Mouse (Mus musculus) left cerebral cortex, postnatal 25 days (tissue): ENCODE results near the gene Gfod2. TPM values are rescaled to one million over a fixed set of nuclear protein-coding genes. Genes with fewer than 3 reads are reported as not detected.

Source experiments
- DNase-seq, 2 experiments: peaks; one replicate each; pipeline ENCODE4 v3.0.0; 2022; ENCODE audit warnings: low spot score in 2 of 2, mixed read lengths in 1 of 2
- intact Hi-C: fragments of 180-260 bp; cut with DNase I; formaldehyde crosslinking; loops from one replicate; pipeline ENCODE4 v1.15.1; 2025
- total RNA-seq, 2 experiments: library from RNA; stranded (reverse); gene quantifications; 2 replicates each; pipeline ENCODE4 v1.2.3; 2021

The Gfod2 gene
- 10 to 100 TPM; 22.0 to 25.5 TPM for total RNA-seq

DNA sequence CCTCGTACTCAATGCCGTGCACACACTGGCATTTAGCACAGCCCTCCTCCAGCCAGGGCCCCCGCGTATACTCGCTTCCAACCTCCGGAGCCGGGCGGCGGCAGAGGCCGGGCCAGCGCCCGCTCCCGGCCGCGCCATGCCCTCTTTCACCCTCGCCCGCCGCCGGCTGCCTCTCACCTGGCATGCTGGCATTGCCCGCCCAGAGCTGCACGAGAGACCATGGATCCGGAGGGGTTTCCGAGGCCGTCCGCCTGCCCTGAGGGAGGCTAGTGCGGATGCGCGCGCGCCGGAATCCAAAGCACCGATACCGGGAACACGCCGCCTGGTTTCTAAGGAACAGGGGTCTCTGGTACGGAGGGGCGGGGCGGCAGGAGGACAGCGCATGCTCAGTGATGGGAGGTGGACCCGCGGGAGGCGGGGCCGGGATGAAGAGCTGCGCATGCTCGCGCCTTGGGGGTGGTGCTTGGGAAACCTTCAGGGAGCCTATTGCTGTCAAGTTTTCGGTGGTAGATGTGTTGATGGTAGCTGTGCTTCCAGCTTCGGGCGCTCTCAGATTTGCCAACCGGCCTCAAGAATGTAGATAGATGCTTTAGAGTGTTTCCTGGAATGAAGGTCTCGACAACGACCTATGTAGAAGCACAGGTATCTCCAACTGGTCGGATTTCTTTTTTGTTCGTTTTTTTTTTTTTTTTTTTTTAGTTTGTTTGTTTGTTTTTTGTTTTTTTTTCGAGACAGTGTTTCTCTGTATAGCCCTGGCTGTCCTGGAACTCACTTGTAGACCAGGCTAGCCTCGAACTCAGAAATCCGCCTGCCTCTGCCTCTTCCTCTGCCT is at the start of gene Gfod2:
Gene Gfod2, minus strand, starts transcription at position 388 of the 832 bp plus-strand sequence.
- peak; percentile 96 to 98 for DNase-seq
- intact Hi-C loops, result no loop called here

DNA sequence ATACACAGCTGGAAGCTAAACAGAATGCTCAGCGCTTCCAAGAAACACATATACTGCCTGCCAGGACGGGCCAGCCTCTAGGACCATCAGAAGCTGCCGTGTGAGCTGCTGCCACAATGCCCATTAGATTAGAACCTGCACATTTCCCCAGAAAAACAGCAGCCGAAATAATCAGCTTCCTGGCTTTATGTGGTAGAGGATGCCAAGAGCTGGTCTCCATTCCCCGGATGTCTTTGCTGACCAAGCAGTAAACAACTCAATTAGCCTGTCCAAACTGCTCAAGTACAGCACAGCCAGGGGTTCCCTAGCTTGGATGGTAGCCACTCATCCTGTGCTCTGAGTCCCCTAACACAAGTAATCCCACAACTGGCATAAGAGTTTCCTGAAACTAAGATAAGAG is 49.3 kb upstream of the Gfod2 start:
- intact Hi-C loops, result no loop called here
- no peak for DNase-seq

DNA sequence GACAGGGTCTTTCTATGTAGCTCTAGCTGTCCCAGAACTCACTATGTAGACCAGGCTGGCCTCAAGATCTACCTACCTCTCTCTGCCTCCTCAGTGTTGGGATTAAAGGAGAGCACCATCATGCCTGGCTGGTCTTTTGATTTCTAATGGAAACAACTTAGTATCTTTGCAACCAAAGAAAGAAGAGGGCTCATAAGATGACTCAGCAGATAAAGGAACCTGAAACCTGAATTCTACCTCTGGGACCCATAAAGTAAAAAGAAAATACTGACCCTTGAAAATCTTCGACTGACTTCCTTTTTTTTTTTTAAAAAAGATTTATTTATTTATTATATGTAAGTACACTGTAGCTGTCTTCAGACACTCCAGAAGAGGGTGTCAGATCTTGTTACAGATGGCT is 47.5 kb upstream of the Gfod2 start:
- intact Hi-C loops, result no loop called here

DNA sequence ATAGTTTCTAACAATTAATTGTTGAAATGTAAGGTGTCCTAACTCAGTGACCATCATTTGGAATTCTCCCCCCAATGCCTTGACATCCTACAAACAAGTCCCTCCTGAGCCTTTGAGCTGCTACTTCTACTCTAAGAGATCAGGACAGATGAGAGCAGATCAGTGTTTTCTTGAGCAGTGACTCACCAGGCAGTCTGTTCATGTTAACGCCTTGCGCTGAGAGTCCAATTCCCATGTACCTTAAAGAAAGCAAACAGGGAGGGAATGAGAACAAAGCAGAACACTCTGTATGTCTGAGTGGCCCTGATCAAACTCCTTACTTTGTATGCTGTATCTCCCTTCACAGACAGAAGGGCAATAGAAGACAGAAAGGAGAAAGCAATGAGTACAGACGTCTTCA is 46.9 kb upstream of the Gfod2 start:
- intact Hi-C loops, result no loop called here
- DNase-seq, result no peak

More for the DNA sequence above, 47.5 kb upstream of the Gfod2 start:
- no peak for DNase-seq

DNA sequence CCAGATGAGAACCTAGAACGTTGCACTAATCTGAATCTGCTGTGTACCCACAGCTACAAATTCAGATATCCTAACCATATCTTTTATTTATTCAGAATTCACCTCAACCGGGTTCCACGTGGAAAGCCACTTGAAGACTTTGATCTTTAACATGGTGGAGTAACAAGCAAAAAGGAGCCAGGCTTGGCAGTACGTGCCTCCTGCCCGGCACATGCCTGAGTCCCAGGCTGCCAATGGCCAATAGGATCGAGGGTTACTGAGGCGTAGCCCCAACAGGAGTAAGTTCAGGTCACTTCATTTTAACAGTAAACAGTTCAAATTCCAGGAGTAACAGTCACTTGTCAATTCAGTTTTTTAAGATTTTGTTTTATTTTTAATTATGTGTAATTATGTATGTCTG is 46.3 kb upstream of the Gfod2 start:
- intact Hi-C loops, result no loop called here

DNA sequence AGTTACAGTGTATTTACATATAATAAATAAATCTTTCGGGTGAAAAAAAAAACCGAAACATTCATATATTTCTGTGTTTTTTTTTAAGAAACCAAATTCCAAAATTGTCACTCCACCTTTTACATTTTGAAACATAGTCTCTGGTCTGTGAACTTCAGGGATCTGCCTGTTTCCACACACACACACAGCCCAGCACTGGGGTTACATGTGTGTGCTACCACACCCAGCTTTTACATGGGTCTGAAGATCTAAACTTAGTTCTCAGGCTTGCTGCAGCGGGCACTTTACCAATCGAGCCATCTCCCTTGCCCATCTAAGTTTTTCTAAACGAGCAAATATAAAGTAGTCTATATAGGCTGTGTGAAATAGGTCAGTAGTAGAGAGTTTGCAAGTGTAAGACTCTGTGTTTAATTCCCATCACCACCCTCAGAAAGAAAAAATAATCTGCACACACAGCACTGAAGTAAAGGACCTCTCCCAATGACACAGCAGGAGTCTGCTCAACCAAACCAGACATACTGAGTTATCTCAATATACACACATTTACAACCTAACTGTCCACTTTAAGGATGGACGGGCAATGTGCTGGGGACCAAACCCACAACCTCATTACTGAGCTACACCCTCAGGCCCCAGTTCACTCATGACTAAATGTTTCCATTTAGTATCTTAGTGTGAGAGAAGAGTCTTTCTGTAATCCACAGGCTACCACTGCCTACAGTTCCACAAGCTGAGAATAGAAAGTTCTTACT is 42.9 kb upstream of the Gfod2 start:
- DNase-seq, result no peak
- intact Hi-C loops, result no loop called here

More for the DNA sequence above, 46.3 kb upstream of the Gfod2 start:
- DNase-seq, result no peak

DNA sequence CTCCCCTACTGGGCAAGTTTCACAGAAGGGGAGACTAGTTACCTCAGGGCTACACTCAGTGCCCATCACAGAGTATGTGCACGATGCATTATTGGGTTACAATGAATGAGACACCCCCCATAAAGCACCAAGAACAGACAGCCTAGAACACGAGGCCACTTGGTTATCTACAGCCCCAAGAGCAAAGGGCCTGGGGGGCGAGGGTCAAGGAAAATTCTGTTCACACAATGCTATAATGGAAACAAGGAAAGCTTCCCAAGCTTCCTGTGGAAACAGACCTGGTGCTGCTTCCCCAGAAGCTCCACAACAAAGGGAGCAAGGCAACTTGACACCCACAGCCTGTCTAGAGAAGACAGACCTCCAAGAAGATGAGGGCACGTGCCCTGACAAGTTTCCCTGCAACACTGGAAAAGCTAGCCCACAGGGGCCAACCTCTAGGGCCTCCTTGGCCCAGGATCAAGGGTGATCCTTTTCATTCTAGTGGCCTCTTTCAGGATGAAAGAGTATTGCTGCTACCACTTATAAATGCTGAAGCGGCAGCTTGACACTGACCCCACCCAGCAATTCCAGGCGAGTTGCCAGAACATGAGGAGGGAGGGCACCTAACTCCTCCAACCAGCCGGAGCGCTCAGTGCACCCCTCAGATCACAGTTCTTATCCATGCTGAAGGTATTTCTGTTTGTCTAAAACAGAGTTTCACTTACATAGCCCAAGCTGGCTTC is 40.8 kb upstream of the Gfod2 start:
- peak in 1 of 2 experiments; percentile 37 for DNase-seq
- intact Hi-C loops, result no loop called here

DNA sequence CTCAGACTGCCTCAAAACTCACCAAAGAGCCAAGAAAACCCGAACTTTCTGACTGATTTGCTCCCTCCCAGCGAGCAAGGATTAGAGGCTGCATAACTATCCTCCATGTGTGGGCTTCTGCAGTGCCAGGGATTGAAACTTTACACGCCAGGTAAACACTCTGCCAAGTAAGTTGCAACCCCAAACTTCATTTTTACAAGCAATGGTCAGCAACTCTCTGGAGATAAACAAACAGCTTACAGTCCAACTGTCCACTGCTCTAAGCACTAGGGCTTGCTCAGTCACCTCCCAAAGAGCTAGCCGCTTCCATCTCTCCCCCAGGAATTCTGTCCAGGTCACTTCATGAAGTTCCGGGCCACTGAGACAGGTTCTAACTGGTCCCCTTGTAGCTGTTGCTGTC is 39.9 kb upstream of the Gfod2 start:
- DNase-seq, result no peak
- intact Hi-C loops, result no loop called here

DNA sequence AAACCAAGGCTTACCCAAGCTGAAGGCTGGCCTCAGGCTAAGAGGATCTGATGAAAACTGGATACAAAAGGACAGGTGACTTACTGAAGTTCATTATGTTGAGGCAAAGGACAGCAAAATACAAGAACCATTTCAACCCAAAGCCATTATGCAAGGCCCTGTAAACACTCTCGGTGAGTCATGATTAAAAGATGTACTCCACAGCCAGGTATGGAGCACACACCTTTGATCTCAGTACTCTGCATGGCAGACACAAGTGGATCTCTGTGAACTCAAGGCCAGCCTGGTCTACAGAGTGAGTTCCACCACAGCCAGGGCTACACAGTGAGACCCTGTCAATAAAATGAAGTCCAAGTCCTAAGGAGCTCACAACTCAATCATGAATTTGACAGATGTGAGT is 37.3 kb upstream of the Gfod2 start:
- no peak for DNase-seq
- intact Hi-C loops, result no loop called here

DNA sequence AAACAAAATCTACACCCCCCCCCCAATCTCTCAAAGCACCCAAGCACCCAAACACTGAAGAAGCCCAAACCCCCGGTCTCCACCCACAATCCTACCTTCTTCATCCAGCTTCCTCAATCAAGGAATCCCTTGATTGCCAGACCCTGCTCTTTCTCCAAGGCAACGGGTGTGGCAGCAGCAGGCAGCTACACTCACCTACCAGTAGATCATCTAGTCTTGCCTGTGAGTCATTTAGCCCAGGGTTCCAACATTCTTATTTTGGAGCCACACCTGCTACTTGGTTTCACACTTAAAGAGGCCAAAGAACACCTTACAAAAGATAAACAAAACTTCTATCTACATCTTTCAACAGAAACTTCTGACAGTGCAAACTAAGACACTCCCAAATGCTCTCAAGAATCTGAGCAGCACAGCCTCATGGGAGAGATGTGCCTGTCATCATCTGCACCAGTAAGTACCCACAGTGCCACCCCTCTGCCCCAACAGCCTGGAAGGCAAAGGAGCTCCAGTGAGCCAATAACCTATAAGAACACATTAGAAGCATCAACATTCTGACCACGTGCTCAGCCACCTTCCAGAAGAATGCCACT is 35.6 kb upstream of the Gfod2 start:
- intact Hi-C loops, result no loop called here
- DNase-seq, result no peak

DNA sequence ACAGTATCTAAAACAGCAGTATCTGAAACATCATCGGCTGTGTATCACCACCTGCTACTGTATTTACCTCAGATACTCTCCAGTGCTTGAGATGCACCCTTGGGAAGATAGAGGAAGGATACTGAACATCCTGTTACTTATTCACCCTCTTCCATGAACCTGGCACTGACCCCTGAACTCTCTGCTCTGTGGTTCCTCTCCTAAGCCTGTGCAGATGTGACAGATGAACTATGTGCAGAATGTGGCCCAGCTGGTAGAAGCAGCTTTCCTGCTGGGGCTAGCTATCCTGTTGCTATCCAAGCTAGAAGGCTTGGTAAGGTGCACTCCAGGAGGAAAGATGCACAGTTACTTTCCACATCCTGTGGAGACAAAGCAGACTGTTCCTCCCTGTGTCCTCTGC is 34.9 kb upstream of the Gfod2 start:
- intact Hi-C loops, result no loop called here
- no peak for DNase-seq

DNA sequence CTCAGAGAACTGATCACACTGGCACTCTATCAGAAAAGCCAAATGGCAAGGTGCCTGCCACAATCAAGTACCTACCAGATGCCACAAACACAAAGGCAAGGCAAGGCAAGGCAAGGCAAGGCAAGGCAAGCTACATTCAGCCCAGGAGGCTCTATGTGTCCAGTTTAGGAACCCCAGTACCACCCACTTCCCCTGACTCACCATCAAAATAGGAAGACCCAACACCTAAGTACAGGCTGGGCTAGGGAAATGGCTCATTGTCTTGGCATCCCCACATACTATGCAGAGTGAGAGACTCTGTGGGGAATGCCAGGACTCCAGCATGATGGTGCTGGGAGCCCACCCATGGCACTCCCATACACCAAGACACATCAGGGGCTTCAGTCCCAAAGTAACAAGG is 31.2 kb upstream of the Gfod2 start:
- intact Hi-C loops, result no loop called here
- no peak for DNase-seq

DNA sequence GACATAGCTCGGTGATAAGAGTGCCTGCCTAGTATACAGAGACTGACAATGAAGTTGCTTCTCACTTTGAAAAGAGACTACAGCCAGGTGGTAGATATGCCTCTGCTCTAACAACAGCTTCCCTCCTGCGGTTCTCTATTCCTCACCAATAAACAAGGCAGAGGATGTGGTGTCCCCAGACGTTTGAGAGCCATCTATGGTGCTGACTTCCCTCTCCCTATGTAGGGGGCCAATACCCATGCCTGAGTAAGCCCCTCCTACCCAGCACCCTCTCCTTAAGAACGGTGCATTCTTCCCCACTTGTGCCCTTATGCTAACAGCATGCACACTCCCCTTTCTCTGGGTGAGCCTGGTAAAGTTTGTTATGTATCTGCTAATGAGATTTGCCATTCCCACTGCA is 30.5 kb upstream of the Gfod2 start:
- intact Hi-C loops, result no loop called here
- no peak for DNase-seq

DNA sequence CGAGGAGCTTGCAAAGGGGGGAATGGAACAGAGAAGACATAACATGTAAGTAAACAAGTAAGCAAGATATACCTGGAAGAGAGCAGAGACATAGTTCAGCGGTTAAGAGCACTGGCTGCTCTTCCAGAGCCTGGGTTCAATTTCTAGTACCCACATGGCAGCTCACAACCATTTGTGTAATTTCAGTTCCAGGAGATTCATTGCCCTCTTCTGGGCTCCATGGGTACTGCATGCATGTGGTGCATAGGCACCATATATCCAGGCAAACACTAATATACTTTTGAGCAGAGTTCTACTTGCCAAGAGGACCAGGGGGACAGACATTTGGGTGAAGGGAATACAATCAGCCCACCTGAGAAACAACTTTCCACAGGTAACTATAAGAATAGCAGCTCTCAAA is 29.8 kb upstream of the Gfod2 start:
- no peak for DNase-seq
- intact Hi-C loops, result no loop called here

DNA sequence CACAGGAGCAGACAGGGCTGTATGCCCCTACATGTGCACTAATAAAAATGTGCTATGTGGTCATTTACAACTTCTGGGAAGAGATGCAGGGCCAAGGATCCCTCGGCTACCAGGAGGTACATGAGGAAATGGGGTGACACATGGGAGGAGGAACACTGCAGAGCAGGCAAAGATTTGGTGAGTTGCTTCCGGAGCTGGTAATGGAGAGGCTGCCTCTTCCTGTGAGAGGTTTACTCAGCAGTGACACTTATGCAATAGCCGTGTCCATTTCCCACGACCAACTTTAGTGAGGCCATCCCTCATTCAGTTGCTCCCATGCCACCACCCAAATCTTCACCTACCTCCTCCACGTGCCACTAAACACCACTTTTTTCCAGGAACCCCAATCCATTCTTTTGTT is 21.8 kb upstream of the Gfod2 start:
- DNase-seq, result no peak
- intact Hi-C loops, result no loop called here

DNA sequence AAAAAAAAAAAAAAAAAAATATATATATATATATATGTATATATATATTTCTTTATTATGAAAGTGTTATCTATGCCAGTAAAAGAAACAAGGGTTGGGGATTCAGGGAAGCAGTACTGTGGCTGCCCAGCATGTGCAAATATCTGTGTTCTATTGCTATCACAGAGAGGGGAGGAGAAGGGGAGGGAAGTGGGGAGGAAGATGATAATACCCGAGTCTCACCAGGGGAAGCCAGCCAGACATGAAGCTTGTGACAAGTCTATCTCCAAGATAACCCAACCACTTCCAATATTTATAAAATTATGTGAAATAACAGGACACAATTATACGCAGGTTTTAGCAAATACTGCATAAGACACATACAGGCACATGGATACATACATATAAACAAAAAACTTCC is 19.4 kb upstream of the Gfod2 start:
- intact Hi-C loops, result no loop called here
- DNase-seq, result no peak

DNA sequence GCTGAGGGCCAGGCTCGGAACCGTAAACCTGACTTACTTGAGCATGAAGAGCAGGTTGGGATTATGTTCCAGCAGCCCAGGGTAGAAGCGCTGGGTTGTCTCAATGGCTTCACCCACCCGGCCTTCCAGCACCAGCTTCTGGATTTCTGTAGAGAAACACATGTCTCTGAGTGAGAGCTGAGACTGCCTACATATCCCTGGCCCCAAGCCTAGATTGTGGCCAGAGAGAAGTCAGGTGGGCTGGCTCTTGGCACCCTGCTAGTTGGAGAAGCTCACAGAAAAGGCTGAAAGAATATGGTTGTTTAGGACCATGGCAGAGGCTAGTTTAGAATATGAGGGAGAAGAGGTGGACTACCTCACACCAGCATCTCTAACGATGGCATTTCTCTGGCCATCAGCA is 16.0 kb upstream of the Gfod2 start:
- peak; percentile 24 to 82 for DNase-seq
- intact Hi-C loops, result no loop called here

DNA sequence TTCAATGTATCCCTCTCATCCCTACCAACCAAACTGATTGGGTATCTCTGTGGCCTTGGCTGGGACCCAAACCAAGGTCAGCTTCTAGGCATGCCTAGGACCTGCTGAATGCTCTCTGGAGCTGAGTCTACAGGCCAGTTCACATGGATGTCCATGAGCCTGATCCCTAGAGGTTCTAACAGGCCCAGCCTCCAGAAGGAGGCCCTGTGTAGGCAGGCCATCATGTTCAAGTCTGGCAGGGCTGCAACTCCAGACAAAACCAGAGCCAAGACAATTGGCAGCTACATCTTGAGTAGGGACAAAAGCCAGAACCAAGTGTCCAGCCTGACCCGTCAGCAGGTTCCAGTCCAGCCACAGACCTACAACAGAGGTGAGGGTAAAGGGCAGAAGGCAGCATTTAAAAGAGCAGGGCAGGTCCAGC is 15.0 kb upstream of the Gfod2 start:
- no peak for DNase-seq
- intact Hi-C loops, result no loop called here

DNA sequence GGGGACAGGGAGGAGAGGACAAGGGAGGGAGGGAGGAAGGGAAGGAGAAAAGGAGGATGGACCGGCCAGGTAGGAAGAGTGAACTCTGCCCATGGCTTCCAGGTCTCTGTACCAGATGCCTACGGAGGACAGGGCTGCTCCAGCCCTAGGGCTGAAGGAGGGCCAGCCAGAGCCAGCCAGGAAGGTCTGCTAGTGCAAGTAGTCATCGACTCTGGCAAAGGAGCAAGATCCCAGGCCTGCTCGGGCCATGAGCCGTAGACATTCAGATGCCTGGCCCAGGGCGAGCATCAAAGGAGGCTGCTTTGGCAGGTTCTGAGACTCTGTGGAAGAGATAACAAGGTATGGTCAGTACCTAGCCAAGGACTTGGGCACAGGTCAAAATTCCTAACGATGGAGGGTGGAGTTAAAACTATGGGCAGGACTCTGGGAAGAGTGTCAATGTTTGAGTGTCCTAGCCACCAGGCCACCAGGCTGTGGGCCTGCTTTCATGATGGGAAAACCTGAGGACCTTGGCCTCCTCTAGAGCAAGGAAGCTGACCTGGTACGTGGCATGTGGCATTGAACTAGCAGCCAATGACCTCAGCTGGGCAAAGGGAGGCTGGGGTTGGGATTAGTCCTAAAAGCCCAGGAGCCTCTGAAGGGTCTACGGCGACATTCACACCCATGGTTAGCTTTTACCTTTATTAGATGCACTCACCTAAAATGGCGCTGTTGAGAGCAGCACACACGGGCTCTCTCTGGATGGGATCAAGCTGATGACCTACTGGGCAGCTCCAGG is 13.1 kb upstream of the Gfod2 start:
- intact Hi-C loops, result no loop called here
- DNase-seq, result no peak
